In genomic region chr8:115747426-115747825, GRCm38 (mm10) we compare ENCODE assay signal across 20 mouse cellular contexts.
"Had no signal": no experiment of that assay in that cellular context is flagged by ENCODE, and none has a peak within 500 bp of the region (broad histone marks: within the 10 kb centered on the region; RNA-seq: fewer than 3 reads in every experiment).

No protein-coding gene starts in this region.

- H3K27me3 ChIP-seq: midbrain, embryonic 12.5 days; neural tube, embryonic 13.5 days; stomach, embryonic 15.5 days had no signal

- H3K9ac ChIP-seq: lung, embryonic 14.5 days; midbrain, embryonic 12.5 days; neural tube, embryonic 13.5 days; neural tube, embryonic 15.5 days; stomach, embryonic 15.5 days had no signal

- ATAC-seq: midbrain, embryonic 16.5 days had no signal

- H3K36me3 ChIP-seq: midbrain, embryonic 10.5 days; midbrain, embryonic 12.5 days; neural tube, embryonic 13.5 days; neural tube, embryonic 15.5 days; stomach, embryonic 15.5 days had no signal

- H3K27ac ChIP-seq: midbrain, embryonic 10.5 days; midbrain, embryonic 12.5 days; neural tube, embryonic 13.5 days; neural tube, embryonic 15.5 days; stomach, embryonic 15.5 days; stomach, postnatal 0 days had no signal

- H3K4me2 ChIP-seq: lung, embryonic 14.5 days; midbrain, embryonic 12.5 days; neural tube, embryonic 13.5 days; neural tube, embryonic 15.5 days; stomach, embryonic 15.5 days had no signal

- H3K4me1 ChIP-seq: midbrain, embryonic 10.5 days; midbrain, embryonic 12.5 days; neural tube, embryonic 13.5 days; neural tube, embryonic 15.5 days; stomach, embryonic 15.5 days had no signal

- DNase-seq: lung, adult 18-20 months; lung, embryonic 14.5 days; lung, postnatal 10 days; lung, postnatal 4 days; midbrain, embryonic 14.5 days; retina, postnatal 1 day; right cerebral cortex, adult 18-20 months; right cerebral cortex, postnatal 25 days; right cerebral cortex, postnatal 4 days; thymus, adult 2 months; thymus, postnatal 25 days; thymus, postnatal 4 days had no signal

- H3K9me3 ChIP-seq: midbrain, embryonic 12.5 days; stomach, embryonic 15.5 days had no signal

- H3K4me3 ChIP-seq: midbrain, embryonic 10.5 days; midbrain, embryonic 12.5 days; myocyte; neural tube, embryonic 13.5 days; neural tube, embryonic 15.5 days; stomach, embryonic 15.5 days had no signal
